Comparison of ENCODE assay signal across 8 mouse cellular contexts in the genomic region with DNA sequence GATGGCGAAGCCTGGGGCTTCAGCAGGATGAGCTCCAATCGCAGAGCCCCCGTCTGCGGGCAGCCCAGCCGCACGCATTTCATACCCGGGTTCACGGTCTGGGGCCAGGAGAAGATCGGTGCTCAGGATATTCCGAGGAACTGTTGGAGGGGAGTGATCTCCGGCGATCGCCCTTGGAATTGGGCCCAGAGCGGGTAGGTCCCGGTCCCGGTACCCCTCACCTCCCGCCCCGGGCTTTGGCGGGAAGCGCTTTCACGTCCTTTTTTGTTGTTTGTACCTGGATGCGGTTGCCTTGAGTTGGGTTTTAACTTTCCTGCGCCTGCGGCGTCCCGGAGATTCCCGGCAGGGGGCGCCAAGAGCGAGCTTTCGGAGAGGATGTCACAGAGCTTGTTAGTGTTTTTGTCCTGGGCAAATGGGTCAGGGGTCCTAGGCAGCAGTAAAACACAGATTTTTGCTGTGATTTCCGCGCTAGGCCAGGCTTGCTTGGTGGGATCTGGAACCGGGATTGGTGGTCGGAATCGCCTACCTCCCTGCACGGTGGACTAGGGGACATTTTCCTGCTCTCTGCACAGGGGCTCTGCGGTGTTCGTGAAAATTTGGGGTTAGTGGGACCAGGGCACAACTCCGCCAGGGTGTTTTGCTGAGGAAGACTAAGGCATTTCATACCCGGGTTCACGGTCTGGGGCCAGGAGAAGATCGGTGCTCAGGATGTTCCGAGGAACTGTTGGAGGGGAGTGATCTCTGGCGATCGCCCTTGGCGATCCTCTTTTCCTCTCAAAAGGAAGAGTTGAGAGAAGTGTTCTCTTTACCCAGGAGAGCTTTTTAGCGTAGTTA. TPM values are rescaled to one million over a fixed set of nuclear protein-coding genes. Genes with fewer than 3 reads are reported as not detected.
DNase-seq lines count a peak whose midpoint lies in the region; ATAC-seq lines count a peak whose summit lies in the region.

No protein-coding gene starts in this region.

- DNase-seq in 3T3-L1 (ENCODE audit: low read depth, low spot score) (peak; percentile 78), liver (peak; percentile 77)
- DNase-seq in kidney, postnatal 10 days: peak; percentile 94
- DNase-seq in neural tube, embryonic 10.5 days (ENCODE audit: extremely low spot score, low spot score): peak; percentile 97

- ATAC-seq in forebrain, embryonic 12.5 days (ENCODE audit: low FRiP score): peak; percentile 59
- ATAC-seq in heart, embryonic 15.5 days (replicated peaks; ENCODE audit: insufficient number of reproducible peaks, insufficient read depth, low FRiP score, low read depth): no peak
- ATAC-seq in stomach, embryonic 16.5 days (ENCODE audit: insufficient read depth, low FRiP score): peak; percentile 19; the same call in 1 of the 2 replicates

- under 1% methylated on average over 47 of the region's 47 CpGs for WGBS in forebrain, embryonic 12.5 days
- under 1% methylated on average over 47 of the region's 47 CpGs for WGBS in heart, embryonic 15.5 days
- under 1% methylated on average over 47 of the region's 47 CpGs for WGBS in stomach, embryonic 16.5 days

- H3K9ac ChIP-seq in forebrain, embryonic 12.5 days: peak overlapping the region; percentile 68
- H3K9ac ChIP-seq in heart, embryonic 15.5 days: peak overlapping the region; percentile 59
- H3K9ac ChIP-seq in stomach, embryonic 16.5 days (ENCODE audit: low read length): peak overlapping the region; percentile 77

- no peaks in the 10 kb centered on the region for H3K4me1 ChIP-seq in brown adipose tissue, adult 24 weeks (ENCODE audit: control insufficient read depth, insufficient read depth, insufficient read length, low read length)
- peaks cover 20% of the 10 kb centered on the region for H3K4me1 ChIP-seq in forebrain, embryonic 12.5 days
- peaks cover 18% of the 10 kb centered on the region for H3K4me1 ChIP-seq in heart, embryonic 15.5 days (replicated peaks)
- peaks cover 13% of the 10 kb centered on the region for H3K4me1 ChIP-seq in stomach, embryonic 16.5 days (ENCODE audit: control insufficient read depth, insufficient read depth, low read length)

- H3K4me2 ChIP-seq in forebrain, embryonic 12.5 days: peak overlapping the region; percentile 99
- H3K4me2 ChIP-seq in heart, embryonic 15.5 days: peak overlapping the region; percentile 87
- peak overlapping the region; percentile 92 for H3K4me2 ChIP-seq in stomach, embryonic 16.5 days (ENCODE audit: low read depth, low read length)

- H3K9me3 ChIP-seq in forebrain, embryonic 12.5 days: no peaks in the 10 kb centered on the region
- H3K9me3 ChIP-seq in heart, embryonic 15.5 days (replicated peaks): no peaks in the 10 kb centered on the region
- H3K9me3 ChIP-seq in stomach, embryonic 16.5 days (replicated peaks; ENCODE audit: control insufficient read depth, low read length): no peaks in the 10 kb centered on the region

- peak overlapping the region; percentile 72 for H3K4me3 ChIP-seq in brown adipose tissue, adult 24 weeks (ENCODE audit: insufficient read depth, low read depth, low read length)
- H3K4me3 ChIP-seq in forebrain, embryonic 12.5 days (replicated peaks): peak overlapping the region; percentile 62
- H3K4me3 ChIP-seq in heart, embryonic 15.5 days: peak overlapping the region; percentile 57
- peak overlapping the region; percentile 63 for H3K4me3 ChIP-seq in stomach, embryonic 16.5 days (replicated peaks; ENCODE audit: low read length)

- H3K36me3 ChIP-seq in forebrain, embryonic 12.5 days (replicated peaks): no peaks in the 10 kb centered on the region
- H3K36me3 ChIP-seq in heart, embryonic 15.5 days: 0 out of 2 replicates have a peak, but pooled peaks cover under 1% of the 10 kb centered on the region
- no peaks in the 10 kb centered on the region for H3K36me3 ChIP-seq in stomach, embryonic 16.5 days (ENCODE audit: control insufficient read depth, insufficient read depth, low read length)

- no peak overlapping the region for H3K27ac ChIP-seq in brown adipose tissue, adult 24 weeks (replicated peaks; ENCODE audit: low read depth, low read length)
- no peak overlapping the region for H3K27ac ChIP-seq in forebrain, embryonic 12.5 days
- H3K27ac ChIP-seq in heart, embryonic 15.5 days: peak overlapping the region; percentile 26
- H3K27ac ChIP-seq in stomach, embryonic 16.5 days (ENCODE audit: low read length): peak overlapping the region; percentile 29; the same call in 1 of the 2 replicates

- no peaks in the 10 kb centered on the region for H3K27me3 ChIP-seq in forebrain, embryonic 12.5 days
- H3K27me3 ChIP-seq in heart, embryonic 15.5 days: no peaks in the 10 kb centered on the region
- no peaks in the 10 kb centered on the region for H3K27me3 ChIP-seq in stomach, embryonic 16.5 days (ENCODE audit: control insufficient read depth, insufficient read depth, low read length)

RNA-seq across cellular contexts. Expression of gene Sema5a, which starts 1.4 kb away (rescaled TPM):
- 1.3 and 1.7 TPM in 2 replicates for polyA plus RNA-seq in brown adipose tissue, adult 24 weeks (2012; ENCODE audit: insufficient read depth, insufficient read length, missing spikeins)
- polyA plus RNA-seq in forebrain, embryonic 12.5 days (2016; fragmentation: Nextera tagmentation; extraction: Ambion mirVana): 20.7 and 20.8 TPM in 2 replicates
- polyA plus RNA-seq in heart, embryonic 15.5 days (2015; fragmentation: Nextera tagmentation; extraction: Ambion mirVana): 6.5 and 10.2 TPM in 2 replicates
- 17.9 and 18.4 TPM in 2 replicates for polyA plus RNA-seq in stomach, embryonic 16.5 days (2015; fragmentation: Nextera tagmentation; extraction: Ambion mirVana)

Comparison
In these comparisons a context has a peak if more than half of its experiments do, and no peak if none do; other contexts are left out.
1. H3K27ac ChIP-seq: peak in heart, embryonic 15.5 days (single experiment) and stomach, embryonic 16.5 days (single experiment); none in brown adipose tissue, adult 24 weeks (single experiment) and forebrain, embryonic 12.5 days (single experiment).
2. Peak in every context shown above with its lines, with median percentiles within 50 percentile points of each other: DNase-seq, H3K4me3 ChIP-seq, H3K4me2 ChIP-seq and H3K9ac ChIP-seq.